Mouse (Mus musculus) layer of hippocampus, postnatal 25 days (tissue): ENCODE results near the gene R3hdm1. TPM values are rescaled to one million over a fixed set of nuclear protein-coding genes. Genes with fewer than 3 reads are reported as not detected.

Experiments
- DNase-seq, 2 experiments: peaks; one replicate each; pipeline ENCODE4 v3.0.0; 2022; ENCODE audit warnings: mixed read lengths in 2 of 2, low spot score in 1 of 2; ENCODE audit errors: extremely low spot score in 1 of 2
- microRNA-seq, 2 experiments: library from miRNA; unstranded; fragments of <30 nt; microRNA quantifications; one replicate each; pipeline ENCODE4 v1.2.0; 2021
- total RNA-seq, 2 experiments: library from RNA; stranded (reverse); gene quantifications; 2 replicates each; pipeline ENCODE4 v1.2.3; 2021

The R3hdm1 gene
- total RNA-seq, 2 experiments from 2014 or later, result 193 to 273 TPM

GRCm38 (mm10) chr1:128281753-128282152, 178.7 kb downstream of the R3hdm1 start:
- no peak for DNase-seq

DNA sequence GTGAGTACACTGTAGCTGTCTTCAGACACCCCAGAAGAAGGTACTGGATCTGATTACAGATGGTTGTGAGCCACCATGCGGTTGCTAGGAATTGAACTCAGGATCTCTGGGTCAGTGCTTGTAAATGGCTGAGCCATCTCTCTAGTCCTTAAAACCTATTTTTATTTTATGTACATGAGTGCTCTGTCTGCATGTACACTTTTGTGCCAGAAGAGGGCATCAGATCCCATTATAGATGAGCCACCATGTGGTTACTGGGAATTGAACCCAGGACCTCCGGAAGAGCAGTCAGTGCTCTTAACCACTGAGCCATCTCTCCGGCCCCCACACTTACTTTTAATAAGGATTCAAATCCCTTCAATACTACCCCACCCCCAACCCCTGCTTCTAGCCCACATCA, 179.8 kb downstream of the R3hdm1 start:
- no peak for DNase-seq

GRCm38 (mm10) chr1:128284157-128284690, 181.1 kb downstream of the R3hdm1 start:
- DNase-seq, result no peak

- DNase-seq, result no peak
Measured at GRCm38 (mm10) chr1:128285136-128285535, 182.0 kb downstream of the R3hdm1 start.

Small RNA genes lying within 50 kb of the gene (microRNA-seq; reads per million reads assigned to microRNA genes)
- 6,697 to 12,667 reads per million in 2 experiments for gene Mir128-1

Other genes with a start within 250 kb of the R3hdm1 start
- 1 to 10 TPM; 3.8 to 5.3 TPM for gene Map3k19, start 248.3 kb upstream of the R3hdm1 start, total RNA-seq
- 10 to 100 TPM; 65.9 to 67.9 TPM for gene Rab3gap1, start 234.5 kb upstream of the R3hdm1 start, total RNA-seq
- 1 to 10 TPM; 6.6 to 7.2 TPM for gene Zranb3, start 254 bp upstream of the R3hdm1 start, total RNA-seq
- 10 to 100 TPM; 58.8 to 59.9 TPM for gene Ubxn4, start 140.7 kb downstream of the R3hdm1 start, total RNA-seq
- gene Lct, start 225.0 kb downstream of the R3hdm1 start, total RNA-seq, result 10 to 100 TPM; 61.6 to 63.3 TPM